Mouse (Mus musculus) limb, embryonic 15.5 days (tissue): ENCODE measurements around the gene Ttll11. TPM values are rescaled to one million over a fixed set of nuclear protein-coding genes. Genes with fewer than 3 reads are reported as not detected.

Experiments
- ATAC-seq: fragments of 200-750 bp; cut with Nextera tagmentation; 2 replicates; pipeline ENCODE4 v1.8.0; 2017; ENCODE audit warnings: low read depth, moderate TSS enrichment; ENCODE audit not compliant: insufficient number of reproducible peaks, low FRiP score, low TSS enrichment
- H3K27ac ChIP-seq: fragments of 300-500 bp; sonication (generic); 2 replicates; pipeline ENCODE4 v1.5.1; 2015; ENCODE audit warnings: moderate library complexity, mild to moderate bottlenecking, inconsistent platforms
- H3K27me3 ChIP-seq: fragments of 300-500 bp; sonication (generic); 2 replicates; pipeline ENCODE4 v1.6.1; 2015; ENCODE audit warnings: inconsistent platforms
- H3K36me3 ChIP-seq: fragments of 300-500 bp; sonication (generic); 2 replicates; pipeline ENCODE4 v1.6.1; 2015; ENCODE audit warnings: inconsistent platforms
- H3K4me1 ChIP-seq: fragments of 300-500 bp; sonication (generic); 2 replicates; pipeline ENCODE4 v1.6.1; 2015; ENCODE audit warnings: inconsistent platforms
- H3K4me2 ChIP-seq: fragments of 300-500 bp; sonication (generic); 2 replicates; pipeline ENCODE4 v1.6.1; 2015; ENCODE audit warnings: mild to moderate bottlenecking, inconsistent platforms
- H3K4me3 ChIP-seq: fragments of 300-500 bp; sonication (generic); 2 replicates; pipeline ENCODE4 v1.5.1; 2015; ENCODE audit warnings: mild to moderate bottlenecking, inconsistent platforms
- H3K9ac ChIP-seq: fragments of 300-500 bp; sonication (generic); 2 replicates; pipeline ENCODE4 v1.6.1; 2015; ENCODE audit warnings: inconsistent platforms
- H3K9me3 ChIP-seq: fragments of 300-500 bp; sonication (generic); 2 replicates; pipeline ENCODE4 v1.6.1; 2016; ENCODE audit warnings: inconsistent platforms
- WGBS: fragments of 180-500 bp; shearing (Covaris S2); methylation state at CpG from one replicate; pipeline ENCODE4 v1.1.7; 2015; 5-methylcytosine and 5-hydroxymethylcytosine counted together
- polyA plus RNA-seq: library from polyadenylated mRNA; unstranded; fragments of >200 nt; fragmentation: Nextera tagmentation; extraction: Ambion mirVana; gene quantifications from 2 replicates; pipeline ENCODE4 v1.2.1, GENCODE M21; 2015

Gene Ttll11
- polyA plus RNA-seq, 1 experiment from 2014 or later, result 1.0 TPM

- no peaks in the 10 kb centered on the region for H3K9me3 ChIP-seq
- no peaks in the 10 kb centered on the region for H3K36me3 ChIP-seq
- no peak overlapping the region for H3K4me2 ChIP-seq
- H3K27me3 ChIP-seq, result no peaks in the 10 kb centered on the region
- peak overlapping the region; percentile 73 for H3K27ac ChIP-seq
- ATAC-seq, result no peak
- H3K9ac ChIP-seq, result no peak overlapping the region
- 41% methylated on average over 12 of the region's 12 CpGs for WGBS
- H3K4me3 ChIP-seq, result no peak overlapping the region
- H3K4me1 ChIP-seq, result peaks cover 35% of the 10 kb centered on the region
Measured at GRCm38 (mm10) chr2:35747371-35748035, 232.2 kb downstream of the Ttll11 start.

GRCm38 (mm10) chr2:35746638-35747037 is 233.1 kb downstream of the Ttll11 start:
- Histone ChIP-seq H3K9me3 (no peaks in the 10 kb centered on the region), H3K27ac (no peak overlapping the region), H3K4me2 (no peak overlapping the region), H3K4me3 (no peak overlapping the region), H3K9ac (no peak overlapping the region), H3K27me3 (no peaks in the 10 kb centered on the region), H3K4me1 (peaks cover 35% of the 10 kb centered on the region), H3K36me3 (no peaks in the 10 kb centered on the region)
- no peak for ATAC-seq
- 30% methylated on average over 4 of the region's 7 CpGs for WGBS

GRCm38 (mm10) chr2:35745876-35746275 is 233.8 kb downstream of the Ttll11 start:
- no peak overlapping the region for H3K4me3 ChIP-seq
- H3K4me2 ChIP-seq, result no peak overlapping the region
- H3K9me3 ChIP-seq, result no peaks in the 10 kb centered on the region
- no peaks in the 10 kb centered on the region for H3K27me3 ChIP-seq
- ATAC-seq, result no peak
- no peak overlapping the region for H3K9ac ChIP-seq
- H3K27ac ChIP-seq, result no peak overlapping the region
- WGBS, result 79% methylated on average over 10 of the region's 10 CpGs
- no peaks in the 10 kb centered on the region for H3K36me3 ChIP-seq
- peaks cover 30% of the 10 kb centered on the region for H3K4me1 ChIP-seq

GRCm38 (mm10) chr2:35739669-35740254 is 240.0 kb downstream of the Ttll11 start:
- no peak for ATAC-seq
- H3K4me2 ChIP-seq, result 0 out of 2 replicates have a peak overlapping the region, but pooled peaks have one; percentile 7
- H3K27ac ChIP-seq, result no peak overlapping the region

GRCm38 (mm10) chr2:35737467-35738027 is 242.2 kb downstream of the Ttll11 start:
- no peak overlapping the region for H3K9ac ChIP-seq
- no peak overlapping the region for H3K4me2 ChIP-seq
- 60% methylated on average over 7 of the region's 7 CpGs for WGBS
- peaks cover 13% of the 10 kb centered on the region for H3K4me1 ChIP-seq
- ATAC-seq, result no peak
- H3K4me3 ChIP-seq, result no peak overlapping the region
- no peaks in the 10 kb centered on the region for H3K9me3 ChIP-seq
- no peaks in the 10 kb centered on the region for H3K27me3 ChIP-seq
- H3K27ac ChIP-seq, result no peak overlapping the region
- peaks cover 2% of the 10 kb centered on the region; the same call in 1 of the 2 replicates for H3K36me3 ChIP-seq

More at GRCm38 (mm10) chr2:35739669-35740254, 240.0 kb downstream of the Ttll11 start:
- no peaks in the 10 kb centered on the region for H3K27me3 ChIP-seq
- 30% methylated on average over 13 of the region's 13 CpGs for WGBS
- no peak overlapping the region for H3K9ac ChIP-seq
- no peak overlapping the region for H3K4me3 ChIP-seq
- no peaks in the 10 kb centered on the region for H3K36me3 ChIP-seq
- no peaks in the 10 kb centered on the region for H3K9me3 ChIP-seq
- H3K4me1 ChIP-seq, result peaks cover 13% of the 10 kb centered on the region

GRCm38 (mm10) chr2:35736061-35736460 is 243.7 kb downstream of the Ttll11 start:
- Histone ChIP-seq H3K27ac (no peak overlapping the region), H3K4me3 (no peak overlapping the region), H3K4me1 (peaks cover 14% of the 10 kb centered on the region), H3K4me2 (no peak overlapping the region), H3K9ac (no peak overlapping the region), H3K27me3 (no peaks in the 10 kb centered on the region), H3K36me3 (peaks cover 14% of the 10 kb centered on the region), H3K9me3 (no peaks in the 10 kb centered on the region)
- WGBS, result 63% methylated on average over 2 of the region's 2 CpGs
- ATAC-seq, result no peak

- no peak for ATAC-seq
Measured at GRCm38 (mm10) chr2:35735001-35735400, 244.7 kb downstream of the Ttll11 start.

GRCm38 (mm10) chr2:35731671-35732449 is 247.9 kb downstream of the Ttll11 start:
- 72% methylated on average over 18 of the region's 18 CpGs for WGBS
- no peak for ATAC-seq
- Histone ChIP-seq H3K9me3 (no peaks in the 10 kb centered on the region), H3K4me2 (no peak overlapping the region), H3K36me3 (peaks cover 46% of the 10 kb centered on the region), H3K9ac (no peak overlapping the region), H3K4me1 (peaks cover 21% of the 10 kb centered on the region), H3K4me3 (no peak overlapping the region), H3K27ac (no peak overlapping the region; the same call in 1 of the 2 replicates), H3K27me3 (no peaks in the 10 kb centered on the region)

More at GRCm38 (mm10) chr2:35735001-35735400, 244.7 kb downstream of the Ttll11 start:
- H3K27ac ChIP-seq, result no peak overlapping the region
- no peak overlapping the region for H3K4me2 ChIP-seq
- WGBS, result 96% methylated on average over 2 of the region's 2 CpGs
- H3K36me3 ChIP-seq, result peaks cover 18% of the 10 kb centered on the region
- H3K9me3 ChIP-seq, result no peaks in the 10 kb centered on the region
- peaks cover 14% of the 10 kb centered on the region for H3K4me1 ChIP-seq
- H3K9ac ChIP-seq, result no peak overlapping the region
- no peak overlapping the region for H3K4me3 ChIP-seq
- no peaks in the 10 kb centered on the region for H3K27me3 ChIP-seq

GRCm38 (mm10) chr2:35729077-35730065 is 250.3 kb downstream of the Ttll11 start:
- Histone ChIP-seq H3K4me3 (no peak overlapping the region), H3K36me3 (peaks cover 65% of the 10 kb centered on the region), H3K9ac (no peak overlapping the region), H3K9me3 (no peaks in the 10 kb centered on the region), H3K4me1 (peaks cover 21% of the 10 kb centered on the region), H3K27ac (peak overlapping the region; percentile 33), H3K4me2 (no peak overlapping the region), H3K27me3 (no peaks in the 10 kb centered on the region)
- ATAC-seq, result peak; percentile 52; the same call in 1 of the 2 replicates
- WGBS, result 37% methylated on average over 16 of the region's 16 CpGs

- Histone ChIP-seq H3K4me3 (no peak overlapping the region), H3K27me3 (no peaks in the 10 kb centered on the region), H3K4me1 (peaks cover 21% of the 10 kb centered on the region), H3K27ac (peak overlapping the region; percentile 33), H3K9me3 (no peaks in the 10 kb centered on the region), H3K36me3 (peaks cover 70% of the 10 kb centered on the region), H3K9ac (no peak overlapping the region), H3K4me2 (no peak overlapping the region)
- ATAC-seq, result 0 out of 2 replicates have a peak, but pooled peaks have one; percentile 21
- WGBS, result 36% methylated on average over 5 of the region's 5 CpGs
Measured at GRCm38 (mm10) chr2:35728633-35729032, 251.1 kb downstream of the Ttll11 start.

- Histone ChIP-seq H3K4me2 (no peak overlapping the region), H3K9ac (no peak overlapping the region), H3K27ac (no peak overlapping the region), H3K36me3 (peaks cover 91% of the 10 kb centered on the region), H3K9me3 (no peaks in the 10 kb centered on the region), H3K4me3 (no peak overlapping the region), H3K4me1 (peaks cover 7% of the 10 kb centered on the region), H3K27me3 (no peaks in the 10 kb centered on the region)
- WGBS, result 83% methylated on average over 7 of the region's 7 CpGs
- no peak for ATAC-seq
Measured at GRCm38 (mm10) chr2:35723691-35724090, 256.0 kb downstream of the Ttll11 start.
